Mouse (Mus musculus) thymus, adult 2 months (tissue): ENCODE measurements around the gene Pax6.

Experiments
- CTCF ChIP-seq: fragments of 200-500 bp; IDR thresholded peaks from 2 replicates; pipeline ENCODE4 v1.5.1; 2012; ENCODE audit warnings: mild to moderate bottlenecking, control low read depth, low read length, moderate library complexity, borderline replicate concordance; ENCODE audit not compliant: control insufficient read depth, poor library complexity, insufficient read depth; ENCODE audit errors: extremely low read depth
- POLR2A ChIP-seq: fragments of 200-500 bp; IDR thresholded peaks from 2 replicates; pipeline ENCODE4 v1.6.1; 2012; ENCODE audit warnings: mild to moderate bottlenecking, low read length, control low read depth, moderate library complexity; ENCODE audit not compliant: control insufficient read depth, poor library complexity, insufficient read depth; ENCODE audit errors: extremely low read depth

GRCm38 (mm10) chr2:105680146-105680998, 11.7 kb downstream of the Pax6 start:
- TF ChIP-seq POLR2A (no peak), CTCF (no peak)
